Mouse (Mus musculus): ENCODE measurements around the gene Rab1a.
"Not testable (repeated sequence)": the region's sequence is repeated elsewhere in the genome, so short reads cannot be mapped to it uniquely, and the experiment has no call there.

The Rab1a gene

DNA sequence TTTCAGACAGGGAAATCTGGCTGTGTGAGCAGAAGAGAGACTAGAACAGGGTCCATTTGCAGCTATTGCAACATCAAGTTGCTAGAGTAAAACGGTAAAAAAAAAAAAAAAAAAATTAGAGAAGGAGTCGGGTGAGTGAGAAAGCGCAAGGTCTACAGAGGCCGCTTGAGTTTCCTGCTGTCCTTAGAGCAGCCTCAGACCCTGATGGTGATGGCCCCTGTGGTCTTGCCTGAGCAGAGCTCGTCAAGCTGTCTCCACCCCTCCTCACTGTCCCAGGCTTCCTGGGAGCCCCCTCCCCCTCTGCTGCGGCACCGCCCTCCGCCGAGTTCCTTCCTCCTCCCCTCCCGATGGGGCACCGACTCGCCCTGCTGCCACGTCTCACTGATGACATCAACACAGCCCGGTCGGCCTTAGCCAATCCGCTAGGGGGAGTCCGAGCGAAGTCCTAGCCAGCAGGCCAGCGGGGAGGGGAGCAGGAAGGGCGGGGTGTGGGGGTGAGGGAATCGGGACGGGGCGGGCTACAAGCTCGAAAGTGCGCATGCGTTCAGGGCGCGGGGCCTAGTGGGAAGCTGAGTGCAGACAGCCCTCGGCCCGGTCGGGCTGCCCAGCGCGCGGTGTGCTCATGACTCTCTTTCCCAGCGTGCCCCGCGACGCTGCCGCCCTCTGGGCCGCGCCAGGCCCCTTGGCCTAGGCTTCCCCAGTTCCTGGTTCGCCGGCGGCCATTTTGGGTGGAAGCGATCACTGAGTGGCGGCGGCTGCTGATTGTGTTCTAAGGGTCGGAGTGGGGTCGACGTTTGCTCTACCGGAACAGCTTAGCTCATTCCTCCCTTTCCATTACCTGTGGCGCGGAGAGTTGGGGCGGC, at the start of gene Rab1a:
TSS of gene Rab1a (plus strand) at position 720 of the 863 bp plus-strand sequence.
- peak; percentile 100 for DNase-seq

DNA sequence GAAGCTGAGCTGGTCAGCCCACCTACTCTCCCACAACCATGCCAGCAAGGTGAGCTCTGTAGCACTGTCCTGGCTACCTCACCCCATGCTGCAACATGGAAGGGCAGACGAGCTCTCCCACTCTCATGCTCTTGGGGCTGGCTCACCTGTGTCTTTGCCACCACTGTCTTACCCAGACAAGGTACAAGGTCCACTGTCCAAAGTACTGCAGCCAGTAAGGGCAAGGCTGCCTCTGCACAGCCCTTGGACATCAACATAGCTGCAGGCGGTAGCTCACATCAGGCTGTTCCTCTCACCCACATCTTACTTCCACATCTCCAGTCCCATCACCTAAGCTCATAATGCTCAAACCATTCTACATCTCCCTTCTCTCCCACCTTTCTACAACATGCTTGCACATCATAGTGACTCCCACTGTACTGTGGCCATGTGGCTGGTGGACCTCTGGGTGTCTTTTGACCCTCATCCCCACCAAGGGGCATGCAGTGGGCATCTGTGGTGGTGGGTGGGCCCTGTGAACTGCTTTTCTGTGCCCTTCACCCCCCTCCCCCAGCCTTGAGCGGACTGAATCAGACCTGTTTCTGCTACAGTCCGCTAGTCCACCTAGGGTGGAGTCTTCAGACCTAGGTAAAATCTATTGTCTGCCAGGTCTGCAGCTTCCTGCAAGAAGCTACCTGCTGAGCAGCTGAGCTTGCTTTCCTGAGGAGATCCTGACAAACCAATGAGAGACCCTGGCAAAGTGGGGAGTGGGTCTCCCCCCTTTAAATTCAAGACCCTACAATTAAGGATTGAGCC, 48.9 kb upstream of the Rab1a start:
- no peak for DNase-seq

DNA sequence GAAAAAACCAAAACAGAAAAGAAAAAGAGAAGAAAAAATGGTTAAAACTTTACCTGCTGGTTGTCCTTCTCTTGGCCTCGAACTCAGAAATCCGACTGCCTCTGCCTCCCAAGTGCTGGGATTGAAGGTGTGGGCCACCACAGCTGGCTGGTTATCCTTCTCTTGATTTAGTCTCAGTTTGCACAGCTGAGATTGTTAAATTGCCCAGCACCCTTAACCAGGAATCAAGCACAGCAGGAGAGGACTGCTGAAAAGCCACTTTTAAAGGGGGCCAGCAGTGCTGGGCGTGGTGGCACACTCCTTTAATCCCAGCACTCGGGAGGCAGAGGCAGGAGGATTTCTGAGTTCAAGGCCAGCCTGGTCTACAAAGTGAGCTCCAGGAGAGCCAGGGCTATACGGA, 47.7 kb upstream of the Rab1a start:
- DNase-seq, result not testable (repeated sequence)

DNA sequence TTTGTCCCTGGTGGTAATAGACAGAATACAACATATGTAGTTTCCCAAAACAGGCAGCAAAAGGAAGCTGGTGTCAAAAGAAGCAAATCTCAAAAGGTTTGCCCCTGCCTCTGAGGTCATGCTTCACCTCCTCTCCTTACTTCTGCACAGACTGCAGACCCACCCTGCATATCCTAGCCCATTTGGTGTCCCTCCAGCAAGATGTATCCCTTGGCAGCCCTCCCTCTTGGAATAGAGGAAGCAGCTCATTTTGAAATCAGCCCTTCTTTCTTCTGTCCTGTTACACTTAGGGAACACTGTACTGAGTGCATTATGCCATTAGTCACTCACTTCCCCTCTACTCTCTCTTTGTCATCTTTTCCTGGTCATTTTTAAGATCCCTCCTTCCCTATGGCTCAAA, 42.4 kb upstream of the Rab1a start:
- DNase-seq, result no peak

DNA sequence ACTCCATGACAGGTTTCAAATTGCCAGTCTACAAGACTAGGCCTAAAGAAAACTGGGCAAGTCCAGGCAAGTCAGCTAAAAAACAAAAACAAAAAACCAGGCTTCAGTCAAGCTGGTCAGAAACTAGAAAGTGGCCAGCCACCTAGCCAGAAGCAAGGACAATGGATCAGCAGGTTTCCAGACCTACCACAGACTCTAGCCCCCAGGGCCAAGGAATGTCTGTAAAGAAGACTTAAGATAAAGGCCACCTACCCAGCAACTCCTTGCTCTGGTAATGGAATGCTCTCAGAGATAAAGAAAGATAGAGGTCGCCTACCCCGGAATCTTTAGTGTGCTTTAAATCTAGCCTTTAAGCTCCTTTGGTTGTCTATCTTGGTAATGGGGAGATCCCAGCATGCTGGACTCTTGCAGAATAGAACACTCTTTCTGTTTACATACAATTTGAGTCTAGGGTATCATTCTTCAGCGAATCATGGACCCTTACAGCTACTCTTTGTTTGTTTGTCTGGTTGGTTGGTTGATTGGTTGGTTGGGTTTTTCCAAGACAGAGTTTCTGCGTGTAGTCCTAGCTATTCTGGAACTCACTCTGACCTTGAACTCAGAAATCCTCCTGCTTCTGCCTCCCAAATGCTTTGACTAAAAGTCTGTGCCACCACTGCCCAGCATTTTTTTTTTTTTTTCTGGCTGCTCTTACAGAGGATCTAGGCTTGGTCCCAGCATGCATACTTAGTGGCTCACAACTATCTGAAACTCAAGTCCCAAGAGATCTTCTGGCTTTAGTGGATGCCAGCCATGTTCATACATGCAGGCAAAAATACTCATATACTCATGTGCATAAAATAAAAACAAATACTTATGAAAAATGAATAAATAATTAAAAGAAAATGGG, 36.0 kb upstream of the Rab1a start:
- DNase-seq, result no peak

DNA sequence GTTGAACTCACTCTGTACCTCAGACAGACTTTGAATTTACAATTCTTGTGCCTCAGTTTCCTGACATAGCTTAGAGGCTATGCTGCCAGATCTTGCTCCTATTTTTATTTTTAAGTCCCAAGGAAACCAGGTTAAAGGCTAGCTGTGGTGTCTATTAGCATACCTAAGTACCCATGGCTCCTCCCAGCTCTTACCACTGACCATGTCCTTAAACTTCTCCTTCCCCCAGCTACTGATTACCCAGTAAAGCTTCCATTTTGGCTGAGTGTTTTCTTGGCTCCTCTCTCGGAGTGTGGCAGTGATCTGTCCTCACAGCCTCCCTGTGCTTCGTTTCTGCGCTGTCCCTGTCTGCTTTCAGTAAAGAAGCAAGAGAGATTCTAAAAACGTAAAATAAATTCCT, 35.2 kb upstream of the Rab1a start:
- no peak for DNase-seq

DNA sequence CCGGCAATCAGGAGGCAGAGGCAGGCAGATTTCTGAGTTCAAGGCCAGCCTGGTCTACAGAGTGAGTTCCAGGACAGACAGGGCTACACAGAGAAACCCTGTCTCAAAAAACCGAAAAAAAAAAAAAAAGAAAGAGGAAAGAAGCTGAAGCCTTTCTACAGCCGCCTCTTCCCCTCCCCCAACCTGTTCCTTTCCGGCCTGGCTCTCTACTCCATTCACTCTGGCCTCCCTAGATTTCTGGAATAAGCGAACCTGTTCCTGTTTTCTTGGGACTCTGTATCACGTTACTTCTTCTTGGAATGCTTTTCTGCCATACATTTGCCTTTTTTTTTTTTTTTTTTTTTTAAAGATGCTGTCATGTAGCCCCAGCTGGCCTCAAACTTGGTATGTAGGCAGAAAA, 34.8 kb upstream of the Rab1a start:
- DNase-seq, result not testable (repeated sequence)

DNA sequence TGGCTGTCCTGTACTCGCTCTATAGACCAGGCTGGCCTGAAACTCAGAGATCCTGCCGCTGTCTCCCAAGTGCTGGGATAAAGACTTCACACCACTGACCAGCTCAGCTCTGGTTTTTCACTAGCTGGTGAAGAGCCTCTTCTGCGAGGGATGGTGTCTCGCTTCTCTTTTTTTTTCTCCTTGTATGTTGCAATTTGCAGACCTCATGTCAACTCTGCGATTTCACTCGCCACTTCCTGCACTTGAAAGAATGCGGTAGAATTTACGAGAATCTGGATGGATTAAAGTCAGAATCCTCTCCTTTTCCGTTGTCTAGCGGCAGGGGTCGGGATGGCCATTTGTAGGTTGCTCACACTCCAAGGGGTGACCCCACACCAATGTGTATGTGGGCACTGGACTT, 32.3 kb upstream of the Rab1a start:
- DNase-seq, result no peak

DNA sequence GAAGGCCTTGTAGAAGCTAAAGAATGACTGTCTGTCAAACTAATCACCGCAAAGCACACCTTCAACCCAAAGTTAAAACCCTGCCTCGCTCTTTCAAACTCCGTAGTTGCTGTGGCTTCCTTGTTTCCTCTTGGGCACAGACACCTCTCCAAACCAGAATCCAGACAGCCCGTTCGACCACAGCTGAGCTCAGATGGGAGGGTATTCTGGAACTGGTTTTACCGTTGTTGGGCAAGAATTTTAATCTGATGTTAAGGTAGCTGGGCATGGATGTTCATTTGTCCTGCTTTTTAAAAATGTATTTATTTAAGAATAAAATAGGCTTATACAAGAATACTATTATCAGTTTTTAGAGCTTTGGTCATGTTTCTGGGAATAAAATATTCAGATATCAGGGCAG, 14.0 kb upstream of the Rab1a start:
- no peak for DNase-seq

DNA sequence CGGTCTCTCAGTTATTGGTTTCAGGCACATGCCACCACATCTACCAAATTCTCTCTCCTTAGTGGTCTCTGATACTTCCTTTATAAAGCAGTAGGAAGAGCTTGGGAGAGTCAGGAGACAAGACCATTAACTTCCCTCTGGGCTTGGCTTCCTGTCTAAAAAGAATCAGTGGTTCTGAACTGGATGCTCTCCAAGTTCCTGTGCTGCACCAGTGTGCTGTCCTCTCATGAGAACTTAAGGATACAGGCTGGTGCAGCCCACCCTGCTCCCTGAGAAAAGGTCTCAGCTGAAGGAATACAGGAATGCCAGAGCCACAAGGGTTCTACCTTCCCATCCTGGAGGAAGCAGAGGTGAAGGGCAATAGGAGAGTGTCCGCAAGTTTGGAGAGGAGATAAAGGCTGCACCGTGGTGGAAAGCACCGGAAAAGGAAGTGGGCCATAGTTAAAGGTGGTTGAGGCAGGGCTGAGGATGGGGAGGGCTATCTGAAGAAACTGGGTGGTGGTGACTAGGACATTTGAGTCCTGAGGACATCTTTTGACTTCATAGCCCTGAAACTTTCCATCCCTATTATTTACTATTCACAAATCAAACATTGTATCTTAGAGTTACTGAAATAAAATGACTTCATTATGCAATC, 8.0 kb upstream of the Rab1a start:
- peak; percentile 57 for DNase-seq

DNA sequence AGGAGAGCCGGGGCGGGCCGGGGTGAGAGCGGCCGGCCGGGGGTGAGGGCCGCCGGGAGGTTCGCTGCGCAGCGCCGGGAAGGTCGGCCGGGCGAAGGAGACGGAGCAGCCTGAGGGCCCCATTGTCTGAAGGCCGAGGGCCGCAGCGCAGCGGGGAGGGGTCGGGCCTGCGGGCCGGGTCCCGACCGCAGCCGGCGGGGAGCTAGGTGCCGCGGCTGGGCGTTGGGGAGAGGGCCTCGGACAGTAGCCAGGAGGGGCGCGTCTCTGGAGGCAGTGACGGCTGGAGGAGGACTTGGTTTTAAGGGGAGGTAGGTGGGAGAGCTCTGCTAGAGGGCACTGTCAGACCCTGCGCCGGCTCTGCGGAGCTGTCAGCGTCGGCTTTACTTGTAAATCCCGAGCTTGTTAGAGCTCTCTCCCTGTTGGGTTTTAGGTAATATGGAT, 449 bp downstream of the Rab1a start:
- peak; percentile 83 for DNase-seq

DNA sequence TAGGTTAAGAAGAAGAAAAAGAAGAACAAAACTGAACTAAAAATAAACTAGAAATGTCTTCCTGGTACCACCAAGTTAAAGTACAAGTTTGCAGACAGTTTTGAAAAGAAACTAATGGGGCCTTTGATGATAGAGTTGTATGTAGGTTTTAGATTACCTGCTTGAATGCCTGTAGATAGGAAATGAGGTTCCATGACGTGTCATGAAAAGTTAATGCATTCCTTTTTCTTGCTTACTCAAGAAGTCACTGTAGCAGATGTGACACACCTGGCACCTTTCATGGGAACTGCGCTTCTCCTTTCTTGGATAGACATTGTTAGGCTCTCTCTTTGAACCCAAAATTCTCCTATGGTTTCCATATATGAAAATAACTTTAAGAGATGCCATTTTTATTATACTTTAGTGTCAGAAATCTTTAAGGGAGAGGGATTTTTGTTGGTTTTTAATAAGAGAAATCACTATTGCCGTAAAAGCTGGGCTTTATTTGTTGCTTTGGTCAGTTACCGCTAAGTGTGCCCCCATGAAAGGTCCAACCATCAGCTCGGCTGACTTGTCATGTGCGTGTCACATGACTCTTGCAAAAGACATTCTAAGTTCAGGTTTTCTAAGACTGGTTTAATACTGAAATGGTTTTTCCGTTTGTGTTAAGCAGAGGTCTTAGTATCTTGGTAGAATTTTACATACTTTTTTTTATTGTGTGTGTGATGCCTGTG, 1.2 kb downstream of the Rab1a start:
- no peak for DNase-seq

DNA sequence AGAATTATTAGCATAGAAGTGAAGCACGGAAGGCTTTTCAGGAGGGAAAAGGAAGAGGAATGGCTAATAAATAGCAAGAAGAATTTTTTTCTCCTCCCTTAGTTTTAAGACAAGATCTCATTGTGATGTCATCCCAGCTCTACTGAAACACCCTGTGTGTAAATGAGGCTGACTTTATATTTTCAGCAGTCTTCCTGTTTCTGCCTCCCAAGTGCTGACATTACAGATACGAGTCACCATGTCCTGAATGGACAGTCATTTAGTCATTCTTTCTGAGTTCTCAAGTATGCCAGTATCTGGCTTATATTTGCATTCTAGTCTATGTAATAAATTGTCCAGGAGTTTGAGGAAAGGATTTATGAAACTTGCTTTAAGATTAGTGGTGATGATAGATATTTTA, 3.1 kb downstream of the Rab1a start:
- DNase-seq, result no peak

DNA sequence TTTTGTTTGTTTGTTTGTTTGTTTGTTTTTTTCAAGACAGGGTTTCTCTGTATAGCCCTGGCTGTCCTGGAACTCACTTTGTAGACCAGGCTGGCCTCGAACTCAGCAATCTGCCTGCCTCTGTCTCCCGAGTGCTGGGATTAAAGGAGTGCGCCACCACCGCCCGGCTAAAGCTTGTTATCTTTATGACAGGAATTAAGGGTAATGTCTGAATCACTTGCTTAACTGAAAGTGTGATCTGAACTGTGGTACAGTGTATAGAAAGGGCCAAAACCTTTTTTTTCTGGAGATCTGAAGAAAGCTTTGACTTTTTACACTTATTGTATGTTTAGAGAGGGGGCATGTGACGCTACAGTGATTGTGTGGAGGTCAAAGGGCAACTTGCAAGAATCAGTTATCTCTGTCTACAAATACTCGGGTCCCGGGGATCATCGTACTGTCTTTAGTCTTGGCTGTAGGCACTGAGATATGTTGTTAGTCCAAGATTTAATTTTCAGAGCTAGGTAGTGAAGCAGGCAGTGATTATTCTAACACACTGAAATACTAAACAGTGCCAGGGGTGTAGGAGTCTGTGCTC, 3.7 kb downstream of the Rab1a start:
- DNase-seq, result no peak

DNA sequence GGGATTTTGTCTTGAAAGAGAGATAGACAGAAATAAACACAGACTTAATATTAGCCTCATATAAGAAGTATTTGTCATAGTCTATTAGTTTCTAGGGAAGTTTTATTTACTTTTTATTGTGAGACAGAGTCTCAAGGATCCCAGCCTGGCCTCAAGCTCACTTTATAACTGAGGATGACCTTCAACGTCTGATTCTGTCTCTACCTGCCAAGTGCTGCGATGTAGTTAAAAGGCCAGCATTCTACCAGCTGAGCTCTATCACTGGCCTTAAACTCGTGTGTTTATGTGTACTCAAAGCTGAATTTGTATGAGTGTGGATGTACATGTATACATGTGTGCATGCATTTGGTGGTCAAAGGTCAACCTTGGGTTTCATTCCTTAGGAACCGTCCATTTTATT, 4.3 kb downstream of the Rab1a start:
- DNase-seq, result no peak

DNA sequence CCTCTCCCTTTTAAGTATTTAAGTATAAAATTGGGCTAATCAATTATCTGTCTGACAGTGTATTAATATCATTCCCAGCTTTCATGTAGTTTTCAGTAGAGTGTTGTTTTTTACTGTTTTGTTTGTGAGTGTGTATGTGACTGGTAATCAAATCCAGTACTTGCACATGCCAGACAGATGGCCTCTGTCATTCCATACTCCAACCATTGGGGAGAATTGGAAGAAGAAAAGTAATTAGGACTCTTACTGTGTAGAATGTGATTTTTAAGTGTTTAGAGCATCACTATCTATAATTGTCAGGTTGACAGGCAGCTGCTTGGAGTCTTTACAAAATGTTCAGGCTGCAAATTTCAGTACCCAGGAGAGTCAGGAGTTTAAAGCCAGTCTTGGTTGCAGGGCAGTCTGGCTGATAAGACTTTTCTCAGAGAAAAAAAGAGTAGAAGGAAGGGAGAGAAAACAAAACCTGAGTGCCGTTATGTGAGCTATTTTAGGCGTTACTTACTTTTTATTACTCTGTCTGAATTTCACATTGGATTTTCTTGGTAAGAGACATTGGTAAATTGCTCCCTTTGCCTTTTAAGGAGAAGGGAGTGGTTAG, 5.5 kb downstream of the Rab1a start:
- DNase-seq, result no peak

DNA sequence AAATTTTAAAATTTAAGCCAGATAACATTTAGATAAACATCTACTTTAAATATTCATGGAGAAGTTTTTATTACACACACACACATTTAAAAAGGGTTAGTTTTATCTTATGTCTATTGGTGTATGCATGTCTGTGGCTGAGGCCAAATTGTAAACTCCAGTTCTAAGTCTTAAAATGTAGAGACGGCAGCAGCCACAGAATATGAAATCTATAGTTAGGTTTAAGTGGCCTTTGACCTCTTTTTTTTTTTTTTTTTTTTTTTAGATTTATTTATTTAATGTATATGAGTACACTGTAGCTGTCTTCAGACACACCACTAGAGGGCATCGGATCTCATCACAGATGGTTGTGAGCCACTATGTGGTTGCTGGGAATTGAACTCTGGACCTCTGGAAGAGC, 6.4 kb downstream of the Rab1a start:
- DNase-seq, result no peak

DNA sequence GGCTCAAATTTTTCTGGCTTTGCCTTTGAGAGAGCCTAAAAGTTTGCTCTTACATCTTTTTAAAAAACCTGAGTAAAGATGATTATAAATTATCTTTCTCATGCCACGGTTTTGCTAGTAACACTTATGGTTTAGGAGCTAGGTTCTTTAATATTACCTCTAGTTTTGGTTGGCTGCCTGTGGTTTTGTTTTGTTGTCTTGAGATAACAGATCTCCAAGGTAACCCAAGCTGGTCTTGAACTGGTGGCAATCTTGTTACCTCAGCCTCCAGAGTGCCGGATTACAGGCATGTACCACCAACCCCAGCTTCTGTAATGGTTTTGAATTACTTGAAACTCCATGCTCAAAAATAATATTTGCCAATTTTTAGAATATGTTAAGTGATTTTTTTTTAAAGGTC, 10.6 kb downstream of the Rab1a start:
- DNase-seq, result no peak

DNA sequence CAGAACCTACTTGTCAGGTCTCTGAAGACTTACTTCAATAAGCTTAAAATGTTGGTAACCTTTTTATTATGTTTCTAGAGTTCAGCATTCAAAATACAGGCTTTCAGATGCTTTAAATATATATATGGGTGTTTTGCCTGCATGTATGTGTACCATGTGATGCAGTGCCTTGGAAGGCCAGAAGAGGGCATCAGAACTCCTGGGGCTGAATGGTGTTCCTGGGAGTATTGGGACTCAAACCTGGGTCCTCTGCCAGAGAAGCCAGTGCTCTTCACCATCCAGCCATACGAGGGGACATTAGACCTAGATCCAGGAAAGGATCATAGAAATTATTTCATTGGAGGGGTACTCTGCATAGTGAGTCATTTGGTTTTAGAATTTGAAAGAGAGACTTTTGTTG, 13.5 kb downstream of the Rab1a start:
- DNase-seq, result peak; percentile 28

DNA sequence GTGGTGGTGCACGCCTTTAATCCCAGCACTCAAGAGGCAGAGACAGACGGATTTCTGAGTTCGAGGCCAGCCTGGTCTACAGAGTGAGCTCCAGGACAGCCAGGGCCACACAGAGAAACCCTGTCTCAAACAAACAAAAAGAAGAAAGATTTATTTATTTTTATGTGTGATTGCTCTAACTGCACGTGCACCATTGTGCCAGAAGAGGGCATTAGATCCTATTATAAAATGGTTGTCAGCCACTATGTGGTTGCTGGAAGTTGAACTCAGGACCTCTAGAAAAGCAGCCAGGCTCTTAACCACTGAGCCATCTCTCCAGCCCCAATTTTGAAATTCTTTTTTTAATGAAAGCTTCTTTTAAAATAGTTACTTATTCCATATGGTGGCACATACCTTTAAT, 15.2 kb downstream of the Rab1a start:
- DNase-seq, result no peak

DNA sequence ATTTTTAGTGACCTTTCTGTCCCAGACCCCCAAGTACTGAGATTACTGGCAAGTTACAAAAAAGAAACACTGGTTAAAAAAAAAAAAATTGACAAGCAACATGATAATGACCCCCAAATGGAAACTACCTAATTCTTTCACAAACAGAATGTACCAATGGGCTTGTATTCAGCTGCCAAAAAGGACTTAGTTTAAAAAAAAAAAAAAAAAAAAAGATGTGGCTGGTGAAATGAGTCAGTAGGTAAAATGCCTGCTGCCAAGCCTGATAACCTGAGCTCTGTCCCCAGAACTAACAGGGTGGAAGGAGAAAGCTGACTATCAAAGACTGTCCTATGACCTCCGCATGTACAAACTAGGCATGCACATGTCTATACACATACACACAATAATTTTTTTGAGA, 16.0 kb downstream of the Rab1a start:
- no peak for DNase-seq
